Mouse (Mus musculus): ENCODE data around the gene Vasp.

The Vasp gene

DNA sequence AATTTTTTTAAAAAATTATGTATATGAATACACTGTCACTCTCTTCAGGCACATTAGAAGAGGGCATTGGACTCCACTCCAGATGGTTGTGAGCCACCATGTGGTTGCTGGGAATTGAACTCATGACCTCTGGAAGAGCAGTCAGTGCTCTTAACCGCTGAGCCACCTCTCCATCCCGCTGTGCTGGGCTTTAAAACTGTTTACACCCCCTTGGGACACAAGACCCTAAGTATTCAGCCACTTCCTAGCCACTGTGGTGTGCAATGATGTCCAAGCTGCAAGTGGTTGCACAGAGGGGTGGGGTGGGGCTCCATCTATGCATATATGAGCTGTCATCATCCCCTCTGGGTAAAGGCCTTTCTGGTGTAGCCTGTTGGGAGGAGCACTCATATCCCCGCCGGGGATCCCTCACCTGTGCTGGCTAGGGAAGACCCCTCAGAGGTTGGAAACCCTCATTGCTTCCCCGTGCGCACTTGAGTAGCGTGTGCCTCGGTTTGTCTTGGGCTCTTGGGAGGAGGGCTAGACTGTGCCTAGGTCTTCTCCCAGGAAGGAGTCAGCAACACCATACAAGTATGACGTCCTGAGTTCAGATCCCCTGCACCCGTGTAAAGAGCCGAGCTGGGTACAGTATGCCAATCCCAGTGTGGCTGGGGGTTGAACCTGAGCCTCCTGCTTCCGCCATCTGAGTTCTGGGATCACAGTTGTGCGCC, 63.3 kb downstream of the Vasp start:
- DNase-seq, result no peak

Measured in B cell, adult 2 months (primary cell).